Mouse (Mus musculus) midbrain, embryonic 11.5 days (tissue): ENCODE results near the gene Tmem150b. TPM values are rescaled to one million over a fixed set of nuclear protein-coding genes. Genes with fewer than 3 reads are reported as not detected.

Experiments used
- ATAC-seq: fragments of 200-750 bp; cut with Nextera tagmentation; 2 replicates; pipeline ENCODE4 v1.8.0; 2017; ENCODE audit warnings: moderate TSS enrichment, moderate library complexity; ENCODE audit not compliant: low FRiP score
- DNase-seq: peaks from one replicate; pipeline ENCODE4 v3.0.0; 2015; ENCODE audit warnings: low spot score; ENCODE audit errors: missing footprints
- H3K27ac ChIP-seq: fragments of 300-500 bp; sonication (generic); 2 replicates; pipeline ENCODE4 v1.5.1; 2014; ENCODE audit warnings: low read depth, low read length
- H3K27me3 ChIP-seq: fragments of 300-500 bp; sonication (generic); 2 replicates; pipeline ENCODE4 v1.6.1; 2014; ENCODE audit warnings: mild to moderate bottlenecking, low read length, moderate library complexity, mixed read lengths; ENCODE audit not compliant: control insufficient read depth, insufficient read depth
- H3K36me3 ChIP-seq: fragments of 300-500 bp; sonication (generic); 2 replicates; pipeline ENCODE4 v1.6.1; 2014; ENCODE audit warnings: mild to moderate bottlenecking, low read length, moderate library complexity, mixed read lengths; ENCODE audit not compliant: control insufficient read depth, insufficient read depth
- H3K4me1 ChIP-seq: fragments of 300-500 bp; sonication (generic); 2 replicates; pipeline ENCODE4 v1.6.1; 2014; ENCODE audit warnings: low read length; ENCODE audit not compliant: control insufficient read depth, insufficient read depth
- H3K4me2 ChIP-seq: fragments of 300-500 bp; sonication (generic); 2 replicates; pipeline ENCODE4 v1.6.1; 2014; ENCODE audit warnings: mild to moderate bottlenecking, moderate library complexity
- H3K4me3 ChIP-seq: fragments of 300-500 bp; sonication (generic); 2 replicates; pipeline ENCODE4 v1.5.1; 2014; ENCODE audit warnings: low read depth, low read length
- H3K9ac ChIP-seq: fragments of 300-500 bp; sonication (generic); 2 replicates; pipeline ENCODE4 v1.6.1; 2014; ENCODE audit warnings: low read length
- H3K9me3 ChIP-seq: fragments of 300-500 bp; sonication (generic); 2 replicates; pipeline ENCODE4 v1.6.1; 2016; ENCODE audit warnings: low read length; ENCODE audit not compliant: control insufficient read depth
- WGBS: fragments of 180-500 bp; shearing (Covaris S2); extraction: QIAGEN DNeasy Blood & Tissue Kit; methylation state at CpG from one replicate; pipeline ENCODE4 v1.1.7; 2014; 5-methylcytosine and 5-hydroxymethylcytosine counted together
- polyA plus RNA-seq: library from polyadenylated mRNA; unstranded; fragments of >200 nt; fragmentation: Nextera tagmentation; extraction: Ambion mirVana; gene quantifications from 2 replicates; pipeline ENCODE4 v1.2.1, GENCODE M21; 2014

Gene Tmem150b
- polyA plus RNA-seq, 1 experiment from 2014 or later: not detected

DNA sequence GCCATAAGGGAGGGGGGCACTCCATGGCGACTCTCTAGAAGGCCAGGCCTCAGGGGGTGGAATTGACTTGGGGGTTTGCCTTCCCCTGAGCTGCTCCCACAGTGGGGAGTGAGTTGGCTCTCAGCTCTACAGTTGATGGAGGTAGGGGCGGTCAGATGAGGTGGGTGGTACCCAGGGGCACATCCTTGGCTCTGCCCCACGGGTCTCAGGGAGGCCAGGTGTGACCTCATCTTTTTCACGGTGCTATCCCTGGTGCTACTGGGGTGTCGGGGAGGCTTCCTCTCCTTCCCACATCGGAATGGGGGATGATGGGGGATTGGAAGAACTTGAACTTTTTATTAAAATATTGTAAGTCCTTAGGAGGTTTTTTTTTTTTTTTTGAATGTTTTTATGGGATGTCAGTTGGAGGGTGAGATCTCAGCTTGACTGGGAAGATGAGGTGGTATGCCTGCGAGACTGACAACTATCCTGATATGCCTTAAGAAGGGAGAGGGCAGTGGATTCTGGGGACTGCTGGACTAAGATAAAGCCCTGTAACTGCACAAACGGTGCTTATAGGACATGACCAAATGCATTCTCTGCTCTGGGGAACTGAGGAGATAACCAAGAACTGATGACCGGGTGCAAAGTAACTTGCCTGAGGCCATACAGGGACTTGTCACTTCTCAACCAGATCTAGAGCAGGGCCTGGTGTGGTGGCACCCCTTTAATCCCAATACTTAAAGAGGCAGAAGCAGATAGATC, 22.3 kb upstream of the Tmem150b start:
- Histone ChIP-seq H3K9ac (no peak overlapping the region), H3K4me2 (no peak overlapping the region), H3K4me1 (peaks cover 6% of the 10 kb centered on the region), H3K4me3 (no peak overlapping the region), H3K36me3 (no peaks in the 10 kb centered on the region), H3K27me3 (no peaks in the 10 kb centered on the region), H3K27ac (no peak overlapping the region), H3K9me3 (no peaks in the 10 kb centered on the region)
- DNase-seq (no peak), ATAC-seq (no peak)
- 78% methylated on average over 9 of the region's 9 CpGs for WGBS

DNA sequence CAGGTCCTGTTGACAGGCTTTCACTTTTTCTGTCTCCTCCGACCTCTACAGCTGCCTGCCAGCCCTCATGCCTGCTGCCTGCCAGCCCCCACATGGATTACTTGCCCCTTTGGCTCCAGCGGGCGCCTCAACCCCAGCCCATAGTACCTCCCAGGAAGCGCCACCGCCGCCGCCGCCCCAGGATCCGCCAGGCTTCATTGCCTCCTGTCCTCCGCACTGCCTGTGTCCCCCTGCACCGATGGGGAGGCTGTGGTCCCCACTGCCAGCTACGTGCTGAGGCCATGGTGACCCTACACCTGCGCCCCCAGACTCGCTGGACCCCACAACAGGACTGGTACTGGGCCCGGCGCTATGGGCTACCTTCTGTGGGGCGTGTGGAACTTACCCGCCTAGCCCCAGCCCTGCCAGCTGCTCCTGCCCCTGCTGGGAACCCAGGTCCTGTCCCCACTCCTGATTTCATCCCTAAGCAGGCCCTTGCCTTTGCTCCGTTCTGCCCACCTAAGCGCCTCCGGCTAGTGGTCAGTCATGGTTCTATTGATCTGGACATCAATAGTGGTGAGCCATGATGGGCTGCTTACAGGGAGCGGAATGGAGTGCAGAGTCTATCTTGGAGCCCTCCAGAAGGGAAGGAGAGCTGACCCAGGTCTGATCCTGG, 21.4 kb upstream of the Tmem150b start:
- WGBS: 86% methylated on average over 22 of the region's 22 CpGs
- no peak for ATAC-seq
- no peak overlapping the region for H3K27ac ChIP-seq
- no peak overlapping the region for H3K9ac ChIP-seq
- DNase-seq: no peak
- H3K36me3 ChIP-seq: no peaks in the 10 kb centered on the region
- H3K4me2 ChIP-seq: no peak overlapping the region
- peaks cover 9% of the 10 kb centered on the region for H3K4me1 ChIP-seq
- H3K27me3 ChIP-seq: no peaks in the 10 kb centered on the region
- H3K9me3 ChIP-seq: no peaks in the 10 kb centered on the region
- H3K4me3 ChIP-seq: no peak overlapping the region

DNA sequence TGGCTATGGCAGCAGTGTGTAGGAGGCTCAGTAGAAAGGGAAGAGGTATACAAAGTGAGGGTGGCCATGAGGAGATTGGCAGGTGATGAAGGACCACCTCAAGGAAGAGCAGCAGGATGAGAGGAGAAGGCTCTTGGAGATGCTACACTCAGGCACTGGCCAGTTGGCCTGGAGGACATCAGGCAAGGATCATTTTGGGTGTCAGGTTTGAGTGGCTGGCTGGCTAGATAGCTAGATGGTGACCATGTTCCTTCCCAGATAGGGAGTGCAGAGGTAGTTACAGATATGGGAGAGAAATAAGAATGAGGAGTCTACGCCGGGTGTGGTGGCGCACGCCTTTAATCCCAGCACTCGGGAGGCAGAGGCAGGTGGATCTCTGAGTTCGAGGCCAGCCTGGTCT, 19.8 kb upstream of the Tmem150b start:
- Histone ChIP-seq H3K4me1 (peaks cover 19% of the 10 kb centered on the region), H3K36me3 (no peaks in the 10 kb centered on the region), H3K27ac (no peak overlapping the region), H3K9me3 (no peaks in the 10 kb centered on the region), H3K4me2 (no peak overlapping the region), H3K9ac (no peak overlapping the region), H3K4me3 (no peak overlapping the region), H3K27me3 (no peaks in the 10 kb centered on the region)
- ATAC-seq: no peak
- WGBS: 97% methylated on average over 6 of the region's 6 CpGs
- no peak for DNase-seq

DNA sequence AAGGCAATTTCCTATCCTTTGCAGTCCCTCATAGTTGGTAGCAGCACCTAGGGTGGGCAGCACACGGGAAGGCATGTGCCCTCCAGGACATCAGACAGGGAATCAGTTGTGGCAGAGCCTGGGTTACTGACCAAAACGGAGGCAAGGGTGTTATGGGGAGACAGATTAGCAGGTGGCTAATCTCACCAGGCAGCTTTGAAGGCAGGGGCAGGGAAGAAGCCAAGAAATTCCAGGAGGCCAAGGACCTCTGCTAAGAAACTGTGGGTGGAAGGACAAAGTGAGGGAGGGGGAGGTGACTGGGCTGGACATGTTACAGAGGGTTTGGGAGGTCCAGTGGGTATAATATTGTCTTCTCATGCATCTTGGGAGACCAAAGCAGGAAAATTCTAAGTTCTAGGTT, 18.3 kb upstream of the Tmem150b start:
- DNase-seq (no peak), ATAC-seq (no peak)
- Histone ChIP-seq H3K9ac (no peak overlapping the region), H3K4me1 (peaks cover 19% of the 10 kb centered on the region), H3K36me3 (no peaks in the 10 kb centered on the region), H3K27me3 (no peaks in the 10 kb centered on the region), H3K4me3 (no peak overlapping the region), H3K4me2 (no peak overlapping the region), H3K27ac (no peak overlapping the region), H3K9me3 (no peaks in the 10 kb centered on the region)
- 76% methylated on average over 2 of the region's 2 CpGs for WGBS

DNA sequence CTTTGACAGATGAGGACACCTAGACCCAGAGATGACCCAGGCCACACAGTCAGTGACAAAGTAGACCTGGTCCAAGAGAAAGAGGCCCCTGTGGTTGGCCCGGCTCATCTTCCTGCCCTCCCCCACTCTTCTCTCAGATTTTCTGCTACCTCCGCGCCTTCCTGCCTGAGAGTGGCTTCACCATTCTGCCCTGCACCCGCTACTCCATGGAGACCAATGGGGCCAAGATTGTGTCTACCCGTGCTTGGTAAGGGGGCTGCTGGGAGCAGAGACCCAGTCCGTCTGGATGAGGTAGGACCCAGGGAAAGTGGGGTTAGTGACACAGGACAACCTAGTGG, 17.4 kb upstream of the Tmem150b start:
- Histone ChIP-seq H3K9me3 (no peaks in the 10 kb centered on the region), H3K36me3 (no peaks in the 10 kb centered on the region), H3K4me1 (peaks cover 19% of the 10 kb centered on the region), H3K27me3 (no peaks in the 10 kb centered on the region), H3K27ac (no peak overlapping the region), H3K9ac (no peak overlapping the region), H3K4me3 (no peak overlapping the region), H3K4me2 (no peak overlapping the region)
- ATAC-seq (no peak), DNase-seq (no peak)
- WGBS: 84% methylated on average over 6 of the region's 6 CpGs

DNA sequence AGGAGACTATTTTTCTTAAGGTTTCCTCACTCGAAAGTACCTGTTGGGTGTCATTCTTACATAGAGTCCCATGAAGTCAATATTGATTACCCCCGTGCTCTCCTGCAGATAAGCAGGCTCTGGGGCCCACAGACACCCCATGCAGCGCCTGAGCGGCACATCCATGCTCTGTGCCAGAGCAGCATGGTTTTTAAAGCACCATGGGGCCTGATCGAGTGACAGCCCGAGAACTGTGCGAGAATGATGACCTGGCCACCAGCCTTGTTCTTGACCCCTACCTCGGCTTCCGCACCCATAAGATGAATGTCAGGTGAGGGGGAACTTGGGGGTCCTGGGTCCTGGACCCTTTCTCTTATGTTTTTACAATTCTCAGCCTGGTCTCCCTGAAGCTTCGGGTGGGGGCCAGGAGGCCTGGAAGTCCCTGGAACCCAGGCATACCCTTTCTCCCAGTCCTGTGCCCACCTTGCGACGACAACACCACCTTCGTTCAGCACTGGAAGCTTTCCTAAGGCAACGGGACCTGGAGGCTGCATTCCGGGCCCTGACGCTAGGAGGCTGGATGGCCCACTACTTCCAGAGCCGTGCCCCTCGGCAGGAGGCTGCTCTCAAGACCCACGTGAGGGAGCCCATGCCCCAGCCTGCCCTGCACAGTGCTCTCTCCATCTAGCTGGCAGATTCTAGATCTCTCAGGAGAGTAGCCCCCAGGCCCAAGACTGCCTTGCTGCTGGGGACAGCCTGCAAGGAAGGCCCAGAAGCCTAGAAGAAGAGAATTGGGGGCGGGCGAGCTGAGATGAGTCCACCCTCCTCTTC, 16.8 kb upstream of the Tmem150b start:
- WGBS: 80% methylated on average over 21 of the region's 21 CpGs

DNA sequence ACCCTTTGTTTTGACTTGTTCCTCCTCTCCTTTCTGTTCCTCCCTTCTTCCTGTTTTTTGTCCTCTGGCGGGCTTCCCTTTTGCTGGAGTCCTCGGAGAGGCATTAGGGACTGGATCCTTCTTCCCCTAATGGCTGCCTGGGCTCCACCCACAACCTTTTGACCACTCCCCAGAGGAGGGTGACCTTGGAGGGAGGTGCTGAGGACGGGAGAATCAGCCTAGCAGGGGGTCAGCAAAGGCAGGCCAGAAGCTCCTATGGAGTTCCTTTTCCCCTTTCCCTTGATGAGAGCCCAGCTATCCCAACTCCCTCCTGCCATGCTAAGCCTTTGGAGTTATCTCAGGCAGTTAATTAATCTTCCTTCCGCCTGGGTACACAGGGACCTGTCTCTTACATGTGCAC, 16.1 kb upstream of the Tmem150b start:
- H3K27ac ChIP-seq: peak overlapping the region; percentile 55; the same call in 1 of the 2 replicates
- peak overlapping the region; percentile 59 for H3K4me2 ChIP-seq
- 6% methylated on average over 4 of the region's 4 CpGs for WGBS
- no peak for ATAC-seq
- no peaks in the 10 kb centered on the region for H3K9me3 ChIP-seq
- peaks cover 19% of the 10 kb centered on the region for H3K4me1 ChIP-seq
- H3K9ac ChIP-seq: peak overlapping the region; percentile 84
- DNase-seq: no peak
- peak overlapping the region; percentile 58 for H3K4me3 ChIP-seq
- H3K36me3 ChIP-seq: no peaks in the 10 kb centered on the region
- H3K27me3 ChIP-seq: no peaks in the 10 kb centered on the region

More for the DNA sequence above, 16.8 kb upstream of the Tmem150b start:
- DNase-seq (no peak), ATAC-seq (no peak)
- no peaks in the 10 kb centered on the region for H3K9me3 ChIP-seq
- H3K4me1 ChIP-seq: peaks cover 19% of the 10 kb centered on the region
- H3K27me3 ChIP-seq: no peaks in the 10 kb centered on the region
- peak overlapping the region; percentile 58; the same call in 1 of the 2 replicates for H3K4me3 ChIP-seq
- H3K4me2 ChIP-seq: peak overlapping the region; percentile 59
- H3K36me3 ChIP-seq: no peaks in the 10 kb centered on the region
- peak overlapping the region; percentile 84 for H3K9ac ChIP-seq
- H3K27ac ChIP-seq: 0 out of 2 replicates have a peak overlapping the region, but pooled peaks have one; percentile 26

DNA sequence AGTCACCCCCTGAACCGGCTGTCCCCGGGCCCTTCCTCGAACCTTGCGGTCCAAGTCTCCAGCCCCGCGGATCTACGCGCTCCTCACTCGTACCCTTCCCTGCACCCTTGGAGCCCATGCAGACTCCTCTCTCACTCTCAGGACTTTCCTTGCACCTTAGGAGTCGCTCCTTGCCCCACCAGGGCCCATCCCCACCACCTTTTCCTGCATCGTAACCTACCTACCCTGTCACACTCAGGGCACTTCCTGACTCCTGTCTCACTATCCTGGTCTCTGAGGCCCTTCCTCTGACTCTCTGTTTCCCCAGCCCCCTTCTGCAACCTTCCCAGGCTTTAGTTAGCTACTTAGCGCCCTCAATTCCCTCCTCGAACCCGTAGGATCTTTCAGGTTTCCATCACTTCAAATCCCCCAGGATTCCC, 15.3 kb upstream of the Tmem150b start:
- Histone ChIP-seq H3K27me3 (no peaks in the 10 kb centered on the region), H3K27ac (peak overlapping the region; percentile 55), H3K4me2 (peak overlapping the region; percentile 59), H3K36me3 (no peaks in the 10 kb centered on the region), H3K9me3 (no peaks in the 10 kb centered on the region), H3K9ac (peak overlapping the region; percentile 84), H3K4me3 (peak overlapping the region; percentile 58), H3K4me1 (peaks cover 19% of the 10 kb centered on the region)
- WGBS: under 1% methylated on average over 14 of the region's 14 CpGs
- DNase-seq: no peak
- no peak; the same call in 1 of the 2 replicates for ATAC-seq
